Mouse (Mus musculus): ENCODE measurements around the gene Mmp25.
"Not testable (repeated sequence)": the region's sequence is repeated elsewhere in the genome, so short reads cannot be mapped to it uniquely, and the experiment has no call there.

Mmp25 gene

DNA sequence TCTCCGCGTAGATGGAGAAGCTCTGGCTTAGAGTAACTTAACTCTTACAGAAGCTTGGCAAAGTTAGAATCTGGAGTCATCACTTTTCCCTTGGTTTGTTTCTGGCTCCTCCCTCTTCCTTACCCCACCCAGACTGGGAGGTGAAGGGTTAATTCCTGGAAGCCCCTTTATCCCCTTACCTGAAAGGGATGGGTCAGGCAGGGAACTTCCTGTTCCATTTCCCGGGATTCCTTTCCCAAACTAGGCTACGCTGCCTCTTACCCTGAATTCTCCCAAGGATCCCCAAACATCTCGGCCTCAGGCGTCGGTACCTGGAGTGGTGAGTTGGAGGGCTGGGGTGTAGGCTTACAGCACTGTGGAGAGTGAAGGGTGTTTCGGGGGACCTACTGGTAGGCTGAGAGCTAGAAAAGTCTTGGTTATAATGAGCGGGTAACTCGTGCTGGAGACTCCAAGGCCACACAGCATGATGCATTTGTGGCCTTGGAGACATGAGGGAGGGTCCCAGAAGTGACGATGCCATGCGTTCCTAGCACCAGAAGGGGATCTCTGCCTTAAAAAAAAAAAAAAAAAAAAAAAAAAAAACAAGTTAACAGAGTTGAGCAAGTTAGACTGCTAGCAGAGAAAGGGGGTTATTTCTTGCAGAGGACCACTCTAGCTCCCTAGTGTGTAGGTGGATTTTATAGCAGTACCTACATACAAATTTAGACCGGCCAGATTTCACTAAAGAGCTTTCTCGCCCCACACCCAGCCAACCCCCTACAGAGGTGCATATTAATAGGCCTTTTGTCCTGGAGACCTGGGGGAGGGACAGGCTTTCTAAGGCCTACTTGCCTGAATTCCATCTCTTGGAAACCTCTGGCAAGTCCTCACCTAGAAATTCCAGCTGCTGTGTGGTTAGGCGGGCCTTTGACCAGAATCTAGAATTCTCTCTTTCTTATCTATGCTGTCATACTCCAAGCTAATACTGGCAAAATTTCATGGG, 44.1 kb downstream of the Mmp25 start, which contains the start of gene Zscan10:
Gene Zscan10, plus strand, starts transcription at position 216 of the 982 bp plus-strand sequence.
- no peak for DNase-seq (ENCODE audit: low read depth)

DNA sequence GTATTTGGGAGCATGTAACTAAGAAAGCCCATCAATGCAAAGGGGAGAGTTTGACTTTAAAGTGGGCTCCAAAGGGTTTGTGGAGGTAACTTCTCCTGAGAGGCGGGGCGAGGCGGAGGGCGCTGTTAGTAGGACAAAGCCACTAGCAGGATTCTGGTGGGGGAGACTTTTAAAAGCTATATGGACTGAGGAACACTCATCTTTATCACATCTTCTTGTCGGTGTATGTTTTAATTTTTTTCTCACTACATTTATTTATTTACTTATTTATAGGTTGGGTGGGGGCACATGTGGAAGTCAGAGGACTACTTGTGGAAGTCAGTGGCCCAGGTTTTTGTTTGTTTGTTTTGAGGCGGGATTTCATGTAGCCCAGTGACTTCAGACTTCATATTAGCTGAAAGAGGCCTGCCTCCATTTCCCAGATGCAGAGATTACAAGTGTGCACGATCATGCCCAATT, 45.4 kb downstream of the Mmp25 start:
- no peak for DNase-seq (ENCODE audit: low read depth)

DNA sequence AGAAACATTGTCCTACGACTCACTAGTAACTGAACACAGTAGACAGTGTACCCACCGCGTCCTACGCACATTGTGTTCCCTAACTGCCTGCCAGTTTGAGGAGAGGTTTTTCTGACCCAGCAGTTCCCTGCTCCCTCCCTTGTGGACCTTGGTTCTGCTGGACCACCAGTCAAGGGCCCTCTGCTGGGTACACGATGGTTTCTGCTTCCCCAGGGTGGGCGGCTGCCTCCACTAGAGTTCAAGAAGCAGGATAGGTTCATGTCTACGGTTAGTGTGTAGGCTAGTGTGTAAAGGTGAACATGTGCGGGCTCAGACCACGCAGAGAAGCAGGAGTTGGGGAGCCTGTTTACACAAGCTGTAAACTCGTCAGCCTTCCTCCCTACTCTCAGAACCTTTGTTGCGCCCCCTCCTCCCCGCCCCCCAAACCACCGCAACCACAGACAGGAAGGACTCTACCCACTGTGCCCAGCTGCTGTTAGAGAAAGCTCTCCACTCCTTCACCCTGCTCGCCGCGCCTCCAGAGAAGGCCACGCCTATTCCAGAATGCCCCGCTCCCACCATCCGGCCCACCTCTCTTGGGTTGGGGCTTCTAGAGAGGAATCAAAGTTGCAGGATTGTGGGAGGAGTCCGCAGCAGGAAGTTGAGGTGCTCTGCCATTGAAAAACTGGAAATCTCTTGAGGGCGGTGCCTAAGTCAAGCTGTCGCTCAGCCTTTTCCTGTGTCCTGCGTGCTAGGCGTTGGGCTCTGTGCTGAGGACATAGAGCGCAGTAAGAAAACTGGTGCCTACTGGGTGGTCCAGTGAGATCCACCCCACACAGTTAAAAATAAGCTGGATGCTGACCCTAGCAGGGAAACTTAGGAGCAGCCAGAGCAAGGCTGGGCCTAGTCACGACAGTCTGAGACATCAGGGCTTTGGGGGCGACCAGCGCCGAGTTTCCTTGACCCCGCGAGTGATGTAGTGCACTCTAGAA, 46.2 kb downstream of the Mmp25 start, which contains the start of gene Zfp13:
Gene Zfp13, minus strand, starts transcription at position 906 of the 971 bp plus-strand sequence.
- DNase-seq (ENCODE audit: low read depth) = peak; percentile 94

DNA sequence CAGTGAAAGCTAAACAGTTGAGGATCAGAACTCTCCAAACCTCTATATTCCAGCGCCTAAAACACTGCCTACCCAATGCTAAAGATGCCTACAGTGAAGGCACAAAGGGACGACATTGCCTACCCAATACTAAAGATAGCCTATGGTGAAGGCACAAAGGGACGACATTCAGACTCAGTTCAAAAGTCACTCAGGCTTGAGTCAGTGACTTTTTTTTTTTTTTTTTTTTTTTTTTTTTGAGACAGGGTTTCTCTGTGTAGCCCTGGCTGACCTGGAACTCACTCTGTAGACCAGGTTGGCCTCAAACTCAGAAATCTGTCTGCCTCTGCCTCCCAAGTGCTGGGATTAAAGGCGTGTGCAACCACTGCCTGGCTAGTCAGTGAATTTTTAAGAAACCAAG, 49.9 kb downstream of the Mmp25 start:
- not testable (repeated sequence) for DNase-seq (ENCODE audit: low read depth)

DNA sequence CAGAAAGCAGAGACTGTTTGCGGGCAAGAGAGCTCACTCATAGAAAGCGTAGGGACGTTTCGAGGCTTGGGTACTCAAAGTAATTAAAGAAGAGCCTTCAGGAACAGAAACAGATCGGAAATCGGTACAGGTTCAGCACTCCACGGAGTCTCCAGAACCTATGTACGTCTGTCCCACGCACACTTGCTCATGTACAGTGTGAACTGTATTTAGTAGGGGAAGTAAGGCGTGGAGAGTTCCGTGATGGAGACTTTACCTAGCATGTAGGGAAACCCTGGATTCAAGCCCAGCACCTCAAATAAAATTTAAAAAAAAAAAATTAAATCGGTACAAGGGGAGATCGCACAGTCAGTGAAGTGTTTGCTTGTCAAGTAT, 52.2 kb downstream of the Mmp25 start:
- DNase-seq (ENCODE audit: low read depth) = no peak

DNA sequence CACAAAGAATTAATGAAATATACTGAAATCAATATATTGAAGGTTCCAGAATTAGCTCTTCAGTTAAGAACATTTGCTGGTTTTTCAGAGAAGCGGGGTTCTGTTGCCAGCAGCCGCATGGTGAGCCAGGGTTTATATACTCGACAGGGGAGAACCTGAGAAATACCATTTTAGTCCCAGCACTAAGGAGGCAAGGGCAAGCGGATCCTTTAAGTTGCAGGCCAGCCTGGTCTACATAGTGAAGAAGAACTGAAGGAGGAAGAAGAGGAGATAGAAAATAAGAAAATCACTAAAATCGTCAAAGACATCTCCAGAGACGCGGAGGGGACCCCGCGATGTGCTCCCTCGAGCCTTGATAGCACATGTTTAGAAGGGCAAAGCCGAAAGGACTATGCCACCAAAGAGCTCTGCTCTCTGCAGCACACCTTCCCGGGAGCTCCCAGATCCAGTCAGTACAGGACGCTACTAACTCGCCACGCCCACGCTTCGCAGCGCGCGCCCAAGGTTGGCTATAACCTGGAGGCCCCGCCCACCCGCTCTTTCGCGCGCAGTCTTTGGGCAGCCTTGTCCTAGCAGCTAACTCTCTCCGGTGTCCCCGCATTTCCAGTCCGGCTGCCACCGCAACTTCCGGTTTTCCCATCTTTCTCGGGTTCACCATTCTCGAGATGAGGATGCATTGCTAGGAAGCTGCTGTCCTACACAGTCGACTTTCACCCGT, 52.7 kb downstream of the Mmp25 start:
- peak; percentile 94 for DNase-seq (ENCODE audit: low read depth)

DNA sequence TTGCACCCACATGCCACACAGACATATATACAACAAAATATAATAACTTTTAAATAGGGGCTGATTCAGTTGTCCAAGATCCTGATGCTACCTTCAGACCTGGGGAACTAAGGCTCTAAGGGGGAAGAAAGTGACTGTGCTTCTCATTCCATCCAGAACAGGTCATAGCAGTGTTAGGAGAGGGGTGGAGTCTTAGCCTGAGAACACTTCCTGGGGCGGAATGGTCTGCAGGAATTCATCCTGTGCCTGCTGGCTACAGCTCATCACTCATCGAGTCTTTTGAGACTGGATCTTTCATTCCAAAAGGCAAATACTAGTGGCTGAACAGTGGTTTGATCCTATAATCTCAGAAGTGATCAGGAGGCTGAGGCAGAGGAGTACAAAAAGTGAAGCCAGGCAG, 57.8 kb downstream of the Mmp25 start:
- DNase-seq (ENCODE audit: low read depth) = no peak

DNA sequence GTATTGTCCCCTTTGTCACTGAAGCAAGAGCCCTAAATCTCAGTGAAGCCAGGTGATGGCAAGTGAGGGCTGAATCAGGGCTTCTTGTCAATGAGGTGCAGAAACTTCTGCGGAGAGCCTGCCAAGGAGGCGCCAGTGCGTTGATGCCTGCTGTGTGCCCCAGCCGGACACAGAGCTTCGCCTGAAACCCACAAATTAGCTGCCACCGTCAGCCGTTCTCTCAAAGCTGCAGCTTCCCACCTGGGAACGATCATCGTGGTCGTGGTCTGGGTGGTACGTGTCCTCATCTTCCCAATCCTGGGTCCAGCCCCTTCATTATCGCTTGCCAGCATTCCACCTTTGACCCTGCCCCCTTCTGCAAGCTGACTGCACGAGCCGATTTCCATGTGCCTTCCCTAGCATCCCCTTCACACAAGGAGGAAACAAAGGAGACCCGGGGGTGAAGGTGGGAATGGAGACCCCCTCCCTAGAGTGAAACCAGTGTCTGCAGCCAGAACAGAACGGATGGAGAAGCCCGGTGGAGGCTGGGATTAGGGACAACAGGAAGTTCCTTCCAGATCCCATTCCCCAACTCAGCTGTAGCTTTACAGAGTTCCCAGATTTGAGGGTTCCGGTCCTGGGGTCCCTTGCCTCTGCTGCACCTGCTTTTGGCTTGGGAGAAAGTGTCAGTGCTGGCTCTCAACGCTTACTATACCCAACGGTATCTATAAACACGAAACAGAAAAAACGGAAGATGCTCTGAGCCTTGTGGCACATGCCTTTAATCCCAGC, 59.2 kb downstream of the Mmp25 start:
- DNase-seq (ENCODE audit: low read depth) = peak; percentile 59

DNA sequence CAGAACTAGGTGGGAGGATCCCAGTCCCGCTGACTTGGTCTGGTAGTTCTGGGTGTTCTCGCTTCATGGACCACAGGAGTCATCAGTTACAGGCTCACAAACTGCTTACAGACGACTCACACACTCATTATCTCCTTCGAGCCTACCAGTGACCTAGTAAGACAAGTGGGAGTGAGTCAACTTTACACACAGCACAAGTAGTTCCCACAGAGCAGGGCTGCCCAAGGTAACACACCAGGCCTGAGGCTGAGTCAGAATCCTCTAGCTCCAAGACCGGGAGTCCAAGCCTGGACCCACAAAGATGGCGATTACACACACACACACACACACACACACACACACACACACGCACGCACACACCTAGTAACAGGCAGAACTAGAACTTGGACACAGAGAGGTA, 60.3 kb downstream of the Mmp25 start:
- DNase-seq (ENCODE audit: low read depth) = peak; percentile 37
